Mouse (Mus musculus): ENCODE measurements around the gene Aacs.
"Not testable (repeated sequence)": the region's sequence is repeated elsewhere in the genome, so short reads cannot be mapped to it uniquely, and the experiment has no call there.

Gene Aacs

DNA sequence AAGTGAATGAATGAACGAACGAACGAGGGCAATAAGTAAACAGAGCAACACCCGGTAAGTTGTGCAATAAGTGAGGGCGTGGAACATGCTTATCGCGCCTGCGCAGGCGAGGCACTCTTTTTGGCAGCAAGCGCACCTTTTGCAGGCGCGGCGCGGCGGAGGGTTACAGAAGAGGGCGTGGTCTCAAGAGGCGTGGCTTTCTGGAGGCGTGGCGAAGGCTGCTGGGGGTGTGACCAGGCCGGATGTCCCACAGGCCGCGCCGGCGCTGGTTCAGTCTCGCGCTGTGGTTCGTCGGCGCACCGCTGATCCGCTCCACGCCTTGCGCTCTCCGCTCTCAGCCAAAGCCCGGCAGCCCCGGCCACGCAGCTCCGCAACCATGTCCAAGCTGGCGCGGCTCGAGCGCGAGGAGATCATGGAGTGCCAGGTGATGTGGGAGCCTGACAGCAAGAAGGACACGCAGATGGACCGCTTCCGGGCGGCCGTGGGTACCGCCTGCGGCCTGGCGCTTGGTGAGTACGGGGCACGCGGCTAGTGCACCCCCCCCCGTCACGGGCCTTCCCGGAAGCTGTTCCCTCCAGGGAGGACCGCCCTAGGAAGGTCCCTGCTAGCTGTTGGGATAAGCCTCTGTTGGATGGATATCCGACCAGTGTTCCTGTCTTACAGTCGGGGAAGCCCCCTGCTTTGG, at the start of gene Aacs:
Aacs (plus strand) TSS at position 214 of the 685 bp plus-strand sequence.
- DNase-seq (ENCODE audit: extremely low read depth, low read depth): peak; percentile 78

DNA sequence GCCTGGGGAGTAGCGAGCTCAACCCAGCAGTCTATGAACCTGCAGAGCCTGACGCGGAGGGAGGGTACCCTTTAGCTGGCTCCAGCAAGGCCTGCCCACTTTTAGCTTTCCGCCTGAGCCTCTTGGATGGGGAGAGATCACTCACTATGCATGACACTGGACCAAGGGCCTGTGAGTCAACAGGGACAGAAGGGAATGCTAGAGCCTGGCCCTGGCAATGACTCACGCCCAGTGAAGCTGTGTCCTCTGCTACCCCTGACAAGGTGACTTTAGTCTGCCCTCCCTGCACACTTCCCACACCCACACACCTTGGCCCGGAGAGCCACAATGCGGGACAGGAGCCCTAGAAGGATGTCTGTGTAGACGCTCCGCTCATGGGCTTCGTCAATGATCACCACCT, 49.3 kb upstream of the Aacs start:
- no peak for DNase-seq (ENCODE audit: extremely low read depth, low read depth)

DNA sequence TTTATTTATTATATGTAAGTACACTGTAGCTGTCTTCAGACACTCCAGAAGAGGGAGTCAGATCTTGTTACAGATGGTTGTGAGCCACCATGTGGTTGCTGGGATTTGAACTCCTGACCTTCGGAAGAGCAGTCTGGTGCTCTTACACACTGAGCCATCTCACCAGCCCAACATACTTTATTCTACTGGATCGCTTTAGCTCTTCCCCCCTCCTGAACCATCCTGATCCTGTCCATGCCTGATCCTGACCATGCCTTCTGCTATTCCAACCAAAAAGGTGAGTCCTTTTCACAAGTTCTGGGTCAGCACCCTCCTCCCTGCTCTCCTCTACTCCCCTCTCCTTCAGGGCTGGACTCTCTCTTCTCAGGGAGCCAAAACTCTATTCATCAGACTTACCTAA, 43.3 kb upstream of the Aacs start:
- DNase-seq (ENCODE audit: extremely low read depth, low read depth): not testable (repeated sequence)

DNA sequence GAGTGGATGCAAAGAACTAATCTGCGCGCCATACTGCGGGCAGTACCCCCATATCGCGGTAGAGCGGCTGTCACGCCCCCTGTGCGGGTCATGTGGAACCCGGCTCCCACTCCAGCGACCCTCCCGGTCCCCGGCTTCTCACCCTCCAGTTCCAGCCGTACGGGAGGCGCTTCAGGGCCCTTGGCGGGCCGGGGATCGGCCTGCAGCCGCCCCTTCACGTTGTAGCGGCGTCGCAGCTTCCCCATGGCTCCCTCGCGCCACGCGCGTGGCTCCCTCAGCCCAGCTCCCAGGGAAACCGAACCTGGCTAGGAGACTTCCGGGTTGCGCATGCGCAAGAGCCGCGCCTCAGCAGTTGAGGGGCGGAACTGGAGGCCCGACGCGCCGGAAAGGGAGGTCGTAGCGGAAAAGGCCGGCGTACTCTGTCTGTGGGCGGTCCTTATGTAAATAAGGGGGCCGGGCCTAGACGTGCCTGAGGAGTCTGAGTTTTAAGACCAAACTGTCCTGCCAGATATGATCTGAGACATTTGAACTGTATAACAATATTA, 41.7 kb upstream of the Aacs start, which contains the start of gene Dhx37:
Dhx37 (minus strand) TSS at position 329 of the 545 bp plus-strand sequence.
- peak; percentile 88 for DNase-seq (ENCODE audit: extremely low read depth, low read depth)

DNA sequence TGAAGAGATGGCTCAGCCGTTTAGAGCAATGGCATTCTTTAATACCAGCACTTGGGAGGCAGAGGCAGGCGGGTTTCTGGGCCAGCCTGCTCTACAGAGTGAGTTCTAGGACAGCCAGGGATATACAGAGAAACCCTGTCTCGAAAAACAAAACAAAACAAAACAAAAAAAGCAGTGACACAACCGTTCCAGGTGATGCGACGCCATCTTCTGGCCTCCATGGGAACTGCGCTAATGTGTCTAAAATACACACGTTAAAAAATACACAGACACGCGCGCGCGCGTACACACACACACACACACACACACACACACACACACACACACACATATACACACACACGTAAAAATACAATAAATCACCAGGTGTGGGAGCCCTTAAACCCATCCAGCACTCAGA, 41.3 kb upstream of the Aacs start:
- not testable (repeated sequence) for DNase-seq (ENCODE audit: extremely low read depth, low read depth)

DNA sequence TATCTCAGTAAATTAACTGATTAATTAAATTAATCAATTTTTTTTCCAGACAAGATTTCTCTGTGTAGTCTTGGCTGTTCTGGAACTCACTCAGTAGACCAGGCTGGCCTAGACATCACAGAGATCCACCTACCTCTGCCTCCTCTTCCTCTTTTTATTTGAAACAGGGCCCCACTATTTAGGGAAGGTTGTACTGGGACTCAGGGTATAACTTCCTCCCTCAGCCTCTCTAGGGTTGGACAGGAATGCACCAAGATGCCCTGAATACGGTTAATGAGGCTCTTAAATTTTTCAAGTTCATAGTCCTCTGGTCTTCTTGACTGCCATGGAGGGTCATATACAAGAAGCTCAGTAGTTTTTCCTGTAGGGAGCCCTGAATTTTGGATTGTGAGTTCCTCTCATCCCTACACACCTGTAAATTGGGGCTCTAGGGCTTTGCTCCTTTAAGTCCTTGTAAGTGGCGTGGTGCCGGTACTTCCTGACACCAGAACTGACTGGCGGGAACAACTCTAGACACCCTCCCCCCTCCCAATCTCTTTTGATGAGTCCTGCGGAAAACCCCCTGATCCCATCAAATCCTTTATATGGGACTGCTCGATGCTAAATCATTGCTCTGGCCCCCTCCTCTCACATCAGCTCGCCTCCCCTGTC, 34.9 kb upstream of the Aacs start:
- DNase-seq (ENCODE audit: extremely low read depth, low read depth): peak; percentile 82

DNA sequence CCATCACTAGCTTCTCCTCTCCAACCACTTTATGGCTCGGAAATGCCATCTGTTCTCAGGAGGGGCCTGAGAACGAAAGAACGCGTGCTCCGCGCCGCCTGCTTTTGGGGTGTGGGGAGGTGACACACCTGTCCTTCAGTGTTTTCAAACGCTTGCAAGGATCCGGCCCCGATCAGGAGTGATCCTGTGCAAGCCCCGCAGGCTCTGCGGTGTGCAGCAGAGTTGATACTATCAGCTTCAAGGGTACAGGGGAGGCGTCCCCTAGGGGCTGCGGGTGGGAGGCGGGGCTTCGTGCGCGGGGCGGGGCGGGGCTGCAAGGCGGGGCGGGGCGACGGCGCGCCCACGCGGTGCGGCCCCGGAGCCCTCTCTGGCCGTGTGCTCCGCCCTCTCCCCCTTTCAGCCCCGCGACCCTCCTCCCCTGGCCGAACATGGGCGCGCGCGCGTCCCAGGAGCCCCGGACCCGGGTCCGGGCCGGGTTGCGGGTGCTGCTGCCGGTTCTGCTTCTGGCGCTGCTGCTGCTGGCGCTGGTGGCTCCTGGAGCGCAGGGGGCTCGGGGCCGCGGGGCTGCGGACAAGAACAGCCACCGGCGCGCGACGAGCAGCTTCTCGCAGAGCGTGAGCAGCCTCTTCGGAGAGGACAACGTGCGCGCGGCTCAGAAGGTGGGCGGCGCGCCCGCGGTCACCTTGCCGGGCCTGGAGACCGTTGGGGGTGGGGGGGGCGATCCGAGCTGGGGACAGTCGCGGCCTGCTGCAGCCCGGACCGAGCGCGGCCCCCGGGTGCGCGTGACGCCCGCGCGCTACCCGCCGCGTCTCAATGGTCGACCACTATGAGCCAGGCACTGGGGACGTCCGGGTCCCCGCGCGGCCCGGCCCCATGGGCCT, 34.1 kb upstream of the Aacs start, which contains the start of gene Bri3bp:
Bri3bp (plus strand) TSS at position 335 of the 881 bp plus-strand sequence.
- DNase-seq (ENCODE audit: extremely low read depth, low read depth): peak; percentile 36

DNA sequence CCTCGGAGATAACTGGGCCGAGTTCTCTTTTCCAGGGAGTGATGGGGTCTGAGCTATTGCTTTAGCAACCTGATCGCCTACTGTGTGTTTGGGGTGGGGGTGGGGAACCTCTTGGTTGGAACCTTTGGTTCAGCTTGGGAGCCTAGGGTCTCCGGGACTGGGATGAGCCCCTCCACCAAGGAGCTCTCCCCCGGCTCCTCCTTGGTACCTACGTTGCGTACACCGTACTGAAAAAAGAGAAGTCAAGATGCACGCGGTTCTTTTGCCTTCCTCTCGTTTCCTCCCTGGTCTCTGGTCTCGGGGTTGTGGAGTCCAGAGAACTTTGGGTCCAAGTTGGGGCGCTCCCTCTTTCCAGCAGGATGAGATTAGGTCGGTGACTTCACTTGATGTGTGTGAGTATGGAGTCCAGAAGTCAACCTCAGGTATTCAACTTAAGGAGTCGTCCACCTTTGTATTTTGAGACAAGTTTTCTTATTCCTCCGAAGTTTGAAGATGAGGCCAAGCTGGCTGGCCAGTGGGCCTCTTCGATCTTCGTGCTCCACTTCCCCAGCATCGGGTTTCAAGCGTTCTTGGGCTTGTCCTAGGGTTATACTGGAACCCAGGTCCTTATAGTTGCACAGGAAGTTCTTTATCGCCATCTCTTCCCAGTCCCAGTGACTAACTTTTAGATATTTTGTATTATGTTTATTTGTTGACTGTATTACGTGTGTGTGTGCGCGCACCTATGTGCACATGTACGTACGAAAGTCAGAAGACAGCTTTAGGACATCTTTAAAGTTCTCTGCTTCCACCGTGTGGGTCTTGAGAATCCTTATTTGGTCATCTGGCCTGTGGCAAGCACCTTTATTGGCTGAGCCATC, 33.2 kb upstream of the Aacs start:
- DNase-seq (ENCODE audit: extremely low read depth, low read depth): peak; percentile 57

DNA sequence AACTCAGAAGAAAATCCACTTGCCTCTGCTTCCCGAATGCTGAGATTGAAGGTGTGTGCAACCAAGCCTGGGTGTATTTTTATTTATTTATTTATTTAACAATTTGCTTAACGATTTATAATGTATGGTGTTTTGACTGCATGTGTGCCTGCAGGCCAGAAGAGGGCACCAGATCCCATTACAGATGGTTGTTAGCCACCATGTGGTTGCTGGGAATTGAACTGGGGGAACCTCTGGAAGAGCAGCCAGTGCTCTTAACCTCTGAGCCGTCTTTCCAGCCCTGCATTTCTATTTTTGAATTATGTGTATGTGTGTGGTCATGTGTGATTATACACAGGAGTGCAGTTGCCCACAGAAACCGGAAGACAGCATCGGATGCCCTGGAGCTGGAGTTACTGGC, 32.3 kb upstream of the Aacs start:
- DNase-seq (ENCODE audit: extremely low read depth, low read depth): no peak

DNA sequence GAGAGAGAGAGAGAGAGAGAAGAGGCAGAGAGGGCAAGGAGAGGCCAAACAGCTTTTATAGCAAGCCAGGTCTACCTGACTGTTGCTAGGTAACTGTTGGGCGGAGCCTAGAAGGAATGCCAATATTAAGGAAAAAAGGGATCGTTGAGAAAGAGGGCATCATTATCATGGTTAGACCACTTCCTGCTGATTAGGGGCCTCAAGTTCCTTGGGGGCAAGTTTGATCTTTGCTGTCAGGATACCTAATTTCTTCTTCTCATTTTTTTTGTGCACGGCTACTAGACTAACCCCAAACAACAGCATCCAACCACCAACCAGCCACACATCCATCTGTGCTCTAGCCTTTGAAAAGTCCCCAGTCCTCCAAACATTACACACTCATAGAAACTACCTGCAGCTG, 31.7 kb upstream of the Aacs start:
- peak; percentile 60 for DNase-seq (ENCODE audit: extremely low read depth, low read depth)

DNA sequence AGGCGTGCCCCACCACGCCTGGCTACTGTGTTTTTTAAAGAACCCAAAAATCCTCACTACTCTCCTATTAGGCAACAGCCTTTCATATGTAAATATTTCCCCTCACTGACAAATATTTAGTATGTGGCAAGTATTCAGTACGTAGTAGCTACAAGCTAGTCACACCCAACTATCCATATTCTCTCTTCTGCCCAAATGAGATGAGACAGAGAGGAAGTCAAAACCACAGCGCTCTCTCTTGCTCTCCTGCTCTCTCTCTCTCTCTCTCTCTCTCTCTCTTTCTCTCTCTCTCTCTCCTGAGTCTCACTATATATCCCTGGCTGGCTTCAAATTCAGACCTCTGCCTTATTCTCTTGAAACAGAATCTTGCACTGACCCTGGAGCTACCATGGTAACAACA, 31.1 kb upstream of the Aacs start:
- DNase-seq (ENCODE audit: extremely low read depth, low read depth): peak; percentile 83

DNA sequence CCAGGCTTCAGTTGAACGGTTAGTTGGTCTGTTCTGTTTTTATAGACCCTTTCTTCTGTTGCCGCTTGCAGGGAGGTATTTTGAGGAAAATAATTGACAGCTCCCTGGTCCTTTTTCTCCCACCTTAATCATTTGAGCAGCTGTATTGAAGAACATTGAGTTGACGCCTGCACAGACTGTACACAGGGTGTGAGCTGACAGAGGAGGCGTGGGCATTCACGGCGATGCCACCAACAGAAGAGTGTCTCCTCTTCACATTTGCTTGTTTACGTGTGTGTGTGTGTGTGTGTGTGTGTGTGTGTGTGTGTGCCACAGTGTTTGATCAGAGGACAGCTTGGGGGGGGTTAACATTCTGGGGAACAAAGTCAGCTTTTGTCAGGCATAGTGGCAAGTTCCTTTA, 29.3 kb upstream of the Aacs start:
- no peak for DNase-seq (ENCODE audit: extremely low read depth, low read depth)

DNA sequence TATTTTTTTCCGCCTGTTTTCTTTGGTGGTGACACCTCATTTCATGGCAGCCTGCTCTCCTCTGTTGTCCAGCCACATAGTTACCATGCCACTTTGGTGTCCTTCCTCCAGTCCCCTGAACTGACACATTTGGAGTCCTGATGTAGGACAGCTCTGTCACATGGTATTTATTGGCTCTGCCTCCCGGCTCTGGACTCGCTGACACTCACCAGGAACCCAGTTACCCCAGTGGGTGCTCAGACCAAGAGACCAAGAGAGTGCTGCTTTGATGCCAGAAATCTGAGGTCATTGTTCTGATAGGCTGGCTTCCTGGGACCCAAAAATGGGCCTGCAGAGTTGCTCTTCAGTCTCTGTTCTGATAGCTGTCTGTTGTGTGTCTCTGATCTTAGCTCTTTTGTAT, 27.6 kb upstream of the Aacs start:
- DNase-seq (ENCODE audit: extremely low read depth, low read depth): no peak

DNA sequence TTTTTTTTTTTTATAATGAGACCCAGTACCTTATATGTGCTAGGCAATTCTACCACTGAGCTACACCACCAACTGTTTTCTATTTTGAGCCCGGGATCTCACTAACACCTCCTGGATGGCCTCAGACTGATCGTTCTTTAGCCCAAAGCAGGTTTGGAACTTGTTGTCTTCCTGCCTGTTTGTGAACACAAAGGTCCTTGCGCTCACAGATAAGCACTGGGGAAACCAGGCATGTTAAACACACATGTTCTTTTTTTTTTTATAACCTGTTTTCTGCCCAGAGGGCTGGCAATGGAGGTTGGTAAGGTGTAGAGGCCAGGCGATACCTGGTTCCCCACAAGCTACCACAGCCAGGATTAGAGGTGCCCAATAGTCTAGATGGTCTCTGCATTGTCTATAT, 27.0 kb upstream of the Aacs start:
- DNase-seq (ENCODE audit: extremely low read depth, low read depth): no peak

DNA sequence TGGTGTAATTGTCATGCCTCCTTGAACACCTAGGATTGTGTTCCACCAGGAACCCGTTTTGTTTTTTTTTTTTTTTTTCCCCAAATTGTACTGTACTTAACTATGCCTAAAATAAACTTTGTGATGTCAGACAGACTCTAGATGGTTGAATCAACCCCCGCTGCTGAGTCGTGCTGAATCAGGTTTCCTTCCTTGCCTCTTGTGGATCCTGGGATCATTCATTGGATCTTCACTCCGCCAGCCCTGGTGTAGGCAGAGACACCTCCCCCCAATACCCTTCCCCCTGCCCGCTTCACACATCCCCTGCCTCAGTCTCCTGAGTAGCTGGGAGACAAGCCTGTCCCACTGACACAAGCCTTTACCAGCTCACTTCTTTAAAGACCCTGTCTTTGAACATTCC, 26.3 kb upstream of the Aacs start:
- DNase-seq (ENCODE audit: extremely low read depth, low read depth): no peak

DNA sequence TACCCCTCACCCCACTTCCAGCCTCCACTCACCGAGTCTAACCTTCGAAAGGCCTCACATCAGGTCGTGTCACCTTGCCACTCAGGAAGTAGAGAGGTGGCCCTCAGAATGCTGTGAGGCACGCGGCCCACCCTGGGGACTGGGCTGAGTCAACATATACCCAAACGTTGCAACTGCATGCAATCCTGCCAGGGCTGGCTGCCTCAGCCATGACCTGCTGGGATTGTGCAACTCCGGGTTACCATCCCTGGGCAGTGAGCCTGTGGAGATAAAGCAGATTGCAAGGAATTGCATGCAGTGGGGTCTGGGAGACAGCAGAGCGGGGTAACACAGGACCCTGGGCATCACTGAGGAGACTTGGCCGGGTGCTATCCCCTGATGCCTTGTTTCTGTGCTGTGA, 23.0 kb upstream of the Aacs start:
- DNase-seq (ENCODE audit: extremely low read depth, low read depth): no peak

DNA sequence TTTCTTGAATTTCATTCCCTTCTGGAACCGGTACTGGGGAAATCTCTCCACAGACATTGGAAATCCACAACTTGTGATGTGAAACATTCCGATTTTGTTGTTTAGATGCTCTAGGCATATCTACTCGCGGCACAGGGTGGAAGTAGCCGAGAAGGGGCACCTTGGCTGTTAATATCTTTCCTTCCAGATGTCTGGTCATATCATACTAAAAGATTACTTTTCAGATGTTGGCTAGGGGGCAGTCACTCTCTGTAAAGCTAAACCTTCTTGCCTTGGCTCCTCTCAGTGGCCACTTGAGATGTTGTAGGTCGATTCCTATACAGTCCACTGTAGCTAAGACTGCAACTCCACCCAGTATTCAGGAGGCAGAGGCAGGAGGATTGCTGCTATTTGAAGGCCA, 19.5 kb upstream of the Aacs start:
- no peak for DNase-seq (ENCODE audit: extremely low read depth, low read depth)

DNA sequence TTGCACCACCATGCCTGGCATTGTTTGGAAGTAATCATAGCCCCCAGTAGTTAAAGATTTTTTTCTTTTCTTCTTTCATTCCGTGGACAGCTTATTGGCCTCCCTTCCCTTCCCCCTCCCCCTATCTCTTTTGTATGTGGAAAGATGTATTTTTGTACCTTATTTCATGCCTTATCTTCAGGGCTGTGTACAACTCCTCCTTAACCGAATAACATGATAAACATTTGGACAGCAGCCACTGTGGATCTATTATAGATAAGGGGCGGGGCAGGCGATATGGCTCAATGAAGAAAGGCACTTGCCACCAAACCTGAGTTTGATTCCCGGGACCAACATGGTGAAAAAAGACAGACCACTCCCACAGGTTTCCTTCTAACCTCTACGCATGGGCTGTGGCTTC, 18.1 kb upstream of the Aacs start:
- DNase-seq (ENCODE audit: extremely low read depth, low read depth): no peak

DNA sequence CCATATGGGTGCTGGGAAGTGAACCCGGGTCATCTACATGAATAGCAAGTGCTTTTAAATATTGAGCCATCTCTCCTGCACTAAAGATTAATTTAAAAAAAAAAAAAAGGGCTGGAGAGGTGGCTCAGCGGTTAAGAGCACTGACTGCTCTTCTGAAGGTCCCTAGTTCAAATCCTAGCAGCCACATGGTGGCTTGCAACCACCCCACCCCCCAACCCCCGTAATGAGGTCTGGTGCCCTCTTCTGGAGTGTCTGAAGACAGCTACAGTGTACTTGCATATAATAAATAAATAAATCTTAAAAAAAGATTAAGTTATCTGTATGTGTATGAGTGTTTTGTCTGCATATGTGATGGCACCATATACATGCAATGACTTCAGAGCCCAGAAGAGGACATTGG, 15.0 kb upstream of the Aacs start:
- DNase-seq (ENCODE audit: extremely low read depth, low read depth): no peak

DNA sequence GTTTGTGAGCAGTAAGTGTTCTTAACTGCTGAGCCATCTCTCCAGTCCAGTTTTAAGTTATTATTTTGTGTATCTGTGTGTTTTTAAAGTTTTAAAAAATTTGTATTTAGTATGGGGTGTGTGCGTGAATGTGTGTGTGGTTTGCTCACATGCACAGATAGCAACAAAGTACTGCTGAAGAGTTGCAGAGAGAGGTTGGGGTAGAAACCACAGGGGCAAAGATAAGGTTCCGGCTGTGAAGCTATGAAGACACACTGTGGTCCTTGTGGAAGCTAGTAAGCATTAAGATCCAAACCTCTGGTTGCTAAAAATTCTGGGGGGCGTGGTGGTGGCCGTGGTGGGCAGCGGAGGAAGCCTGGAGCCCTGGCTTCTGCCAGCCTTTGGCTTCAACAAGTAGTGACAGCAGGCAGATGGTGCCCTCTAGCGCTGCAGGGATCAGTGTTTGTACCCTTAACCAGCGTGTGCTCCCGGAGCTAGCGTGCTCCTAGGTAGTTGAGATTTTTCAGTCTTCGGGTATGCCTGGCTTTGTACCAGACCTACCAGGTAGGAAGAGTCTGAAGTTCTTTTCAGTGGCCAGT, 13.7 kb upstream of the Aacs start:
- peak; percentile 76 for DNase-seq (ENCODE audit: extremely low read depth, low read depth)

DNA sequence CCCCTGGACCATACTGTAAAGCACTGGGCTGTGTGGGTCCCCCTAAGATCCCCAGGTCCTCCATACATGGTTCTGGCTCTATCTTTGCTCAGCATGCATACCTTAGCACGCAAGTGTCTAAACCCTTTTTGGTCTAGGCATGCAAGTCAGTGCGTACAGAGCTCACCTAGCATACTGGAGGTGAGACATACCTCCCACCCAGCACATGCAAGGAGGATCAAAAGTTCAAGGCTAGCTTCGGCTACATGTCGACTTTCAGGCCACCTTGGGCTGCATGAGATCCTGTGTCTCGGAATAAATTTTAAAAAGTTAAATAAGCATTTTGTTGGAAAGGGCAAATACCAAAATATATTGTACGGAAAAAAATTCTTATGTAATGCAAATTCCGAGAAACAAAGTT, 10.4 kb upstream of the Aacs start:
- DNase-seq (ENCODE audit: extremely low read depth, low read depth): no peak
